Mouse (Mus musculus): ENCODE measurements at regions not wholly inside any gene's neighbourhood (a gene's known extent, or its start where the extent isn't known, plus 50 kb on each side); places are given as distances from the start of the nearest gene placed in this dataset.

- DNase-seq (ENCODE audit: low spot score in 2 of 2): no peak
Observed at GRCm38 (mm10) chr4:124254446-124255182, 336.8 kb upstream of the 4930535I16Rik start.

GRCm38 (mm10) chr4:124241600-124241999, 323.8 kb upstream of the 4930535I16Rik start:
- DNase-seq (ENCODE audit: low spot score in 2 of 2): no peak

- DNase-seq (ENCODE audit: low spot score in 2 of 2): no peak
Observed at GRCm38 (mm10) chr4:124236476-124236875, 318.7 kb upstream of the 4930535I16Rik start.

- DNase-seq (ENCODE audit: low spot score in 2 of 2): peak; percentile 38 to 66
Observed at GRCm38 (mm10) chr4:124228537-124228936, 310.7 kb upstream of the 4930535I16Rik start.

GRCm38 (mm10) chr4:124223646-124224500, 306.1 kb upstream of the 4930535I16Rik start:
- no peak for DNase-seq (ENCODE audit: low spot score in 2 of 2)

- DNase-seq (ENCODE audit: low spot score in 2 of 2): no peak
Observed at GRCm38 (mm10) chr4:124221736-124222135, 303.9 kb upstream of the 4930535I16Rik start.

GRCm38 (mm10) chr4:124217206-124217605, 299.4 kb upstream of the 4930535I16Rik start:
- DNase-seq (ENCODE audit: low spot score in 2 of 2): peak in 1 of 2 experiments; percentile 25

- DNase-seq (ENCODE audit: low spot score in 2 of 2): no peak
Observed at GRCm38 (mm10) chr4:124216351-124216750, 298.5 kb upstream of the 4930535I16Rik start.

GRCm38 (mm10) chr4:124215077-124215476, 297.3 kb upstream of the 4930535I16Rik start:
- no peak for DNase-seq (ENCODE audit: low spot score in 2 of 2)

- DNase-seq (ENCODE audit: low spot score in 2 of 2): peak; percentile 27 to 36
Observed at GRCm38 (mm10) chr4:124210103-124210502, 292.3 kb upstream of the 4930535I16Rik start.

- peak; percentile 33 to 35 for DNase-seq (ENCODE audit: low spot score in 2 of 2)
Observed at GRCm38 (mm10) chr4:124206480-124206879, 288.7 kb upstream of the 4930535I16Rik start.

- DNase-seq (ENCODE audit: low spot score in 2 of 2): no peak
Observed at GRCm38 (mm10) chr4:124203736-124204135, 285.9 kb upstream of the 4930535I16Rik start.

GRCm38 (mm10) chr4:124199884-124200844, 282.3 kb upstream of the 4930535I16Rik start:
- no peak for DNase-seq (ENCODE audit: low spot score in 2 of 2)

- DNase-seq (ENCODE audit: low spot score in 2 of 2): no peak
Observed at GRCm38 (mm10) chr4:124198832-124199231, 281.0 kb upstream of the 4930535I16Rik start.

GRCm38 (mm10) chr4:124196711-124197110, 278.9 kb upstream of the 4930535I16Rik start:
- no peak for DNase-seq (ENCODE audit: low spot score in 2 of 2)

GRCm38 (mm10) chr4:124193059-124193721, 275.4 kb upstream of the 4930535I16Rik start:
- DNase-seq (ENCODE audit: low spot score in 2 of 2): no peak

- DNase-seq (ENCODE audit: low spot score in 2 of 2): no peak
Observed at GRCm38 (mm10) chr4:124190775-124191174, 273.0 kb upstream of the 4930535I16Rik start.

GRCm38 (mm10) chr4:124189993-124190385, 272.2 kb upstream of the 4930535I16Rik start:
- no peak for DNase-seq (ENCODE audit: low spot score in 2 of 2)

- no peak for DNase-seq (ENCODE audit: low spot score in 2 of 2)
Observed at GRCm38 (mm10) chr4:124189352-124189992, 271.6 kb upstream of the 4930535I16Rik start.

- DNase-seq (ENCODE audit: low spot score in 2 of 2): no peak
Observed at GRCm38 (mm10) chr4:124187108-124187507, 269.3 kb upstream of the 4930535I16Rik start.

Measured in frontal cortex, postnatal 14 days (tissue).